Mouse (Mus musculus) lung, adult 10 weeks (tissue): ENCODE data around the gene Comp. TPM values are rescaled to one million over a fixed set of nuclear protein-coding genes. Genes with fewer than 3 reads are reported as not detected.

ENCODE experiments used
- polyA plus RNA-seq: library from polyadenylated mRNA; stranded (reverse); fragments of 350-450 nt; fragmentation: Illumina TruSeq; extraction: RNeasy Lipid Tissue Mini Kit (QIAGEN cat#74804); gene quantifications from one replicate; pipeline ENCODE4 v1.2.3, GENCODE M21; 2014; ENCODE audit warnings: low read depth, low replicate concordance; ENCODE audit not compliant: insufficient read depth

The Comp gene
- 0.21 TPM for polyA plus RNA-seq

GRCm38 (mm10) chr8:70373397-70374317, at the start of gene Comp:
Comp (plus strand) TSS chr8:70373558.

GRCm38 (mm10) chr8:70329124-70329834, 44.1 kb upstream of the Comp start, which contains the start of gene Gdf1:
Gdf1 (plus strand) TSS chr8:70329817.

GRCm38 (mm10) chr8:70353194-70353817, 20.1 kb upstream of the Comp start, which contains the start of gene Upf1:
Upf1 (minus strand) TSS chr8:70353278.

Other genes starting within 250 kb of the Comp start
- gene Nr2c2ap, start 242.2 kb upstream of the Comp start, polyA plus RNA-seq: 20.7 TPM
- 15.4 TPM for gene Rfxank, start 234.4 kb upstream of the Comp start, polyA plus RNA-seq
- gene Borcs8, start 234.1 kb upstream of the Comp start, polyA plus RNA-seq: 30.0 TPM
- 0.18 TPM for gene Mef2b, start 233.8 kb upstream of the Comp start, polyA plus RNA-seq
- gene Tmem161a, start 201.2 kb upstream of the Comp start, polyA plus RNA-seq: 27.7 TPM
- 5.3 TPM for gene Slc25a42, start 161.3 kb upstream of the Comp start, polyA plus RNA-seq
- 14.4 TPM for gene Sugp2, start 139.3 kb upstream of the Comp start, polyA plus RNA-seq
- gene Armc6, start 139.1 kb upstream of the Comp start, polyA plus RNA-seq: 8.7 TPM
- gene Homer3, start 90.7 kb upstream of the Comp start, polyA plus RNA-seq: 25.3 TPM
- gene Ddx49, start 71.1 kb upstream of the Comp start, polyA plus RNA-seq: 24.8 TPM
- 129 TPM for gene Cope, start 71.0 kb upstream of the Comp start, polyA plus RNA-seq
- 0.44 TPM for gene Cers1, start 57.8 kb upstream of the Comp start, polyA plus RNA-seq
- gene Gdf1, start 43.7 kb upstream of the Comp start, polyA plus RNA-seq: 0.28 TPM
- gene Upf1, start 20.3 kb upstream of the Comp start, polyA plus RNA-seq: 14.7 TPM
- gene Crtc1, start 66.0 kb downstream of the Comp start, polyA plus RNA-seq: 3.0 TPM
- gene Klhl26, start 103.4 kb downstream of the Comp start, polyA plus RNA-seq: 10.1 TPM
- gene Tmem59l, start 113.8 kb downstream of the Comp start, polyA plus RNA-seq: 7.8 TPM
- 13.8 TPM for gene Crlf1, start 119.6 kb downstream of the Comp start, polyA plus RNA-seq
- 98.1 TPM for gene Rex1bd, start 133.2 kb downstream of the Comp start, polyA plus RNA-seq
- 1,654 TPM for gene Uba52, start 137.2 kb downstream of the Comp start, polyA plus RNA-seq
- 190 TPM for gene Fkbp8, start 154.2 kb downstream of the Comp start, polyA plus RNA-seq
- 48.0 TPM for gene Kxd1, start 154.4 kb downstream of the Comp start, polyA plus RNA-seq
- gene Ell, start 165.9 kb downstream of the Comp start, polyA plus RNA-seq: 9.7 TPM
- 26.4 TPM for gene Isyna1, start 220.8 kb downstream of the Comp start, polyA plus RNA-seq
- 54.0 TPM for gene Ssbp4, start 235.3 kb downstream of the Comp start, polyA plus RNA-seq
- gene Lrrc25, start 242.6 kb downstream of the Comp start, polyA plus RNA-seq: 6.2 TPM